Mouse (Mus musculus) thymus, postnatal 25 days (tissue): ENCODE results near the gene Pqlc3.
A peak's percentile ranks its signal among the peaks of the same experiment; 100 is the strongest.

Experiments
- DNase-seq: peaks from one replicate; pipeline ENCODE4 v3.0.0; 2022

Pqlc3 gene

GRCm38 (mm10) chr12:17001211-17001610 is 1.0 kb upstream of the Pqlc3 start:
- no peak for DNase-seq

GRCm38 (mm10) chr12:17000628-17001027 is 420 bp upstream of the Pqlc3 start:
- DNase-seq = peak; percentile 36

- no peak for DNase-seq
Measured at GRCm38 (mm10) chr12:16999146-16999545, 1.1 kb downstream of the Pqlc3 start.

GRCm38 (mm10) chr12:16996886-16997462 is 3.2 kb downstream of the Pqlc3 start:
- DNase-seq = no peak

- no peak for DNase-seq
Measured at GRCm38 (mm10) chr12:16996281-16996680, 3.9 kb downstream of the Pqlc3 start.

- DNase-seq = no peak
Measured at GRCm38 (mm10) chr12:16994291-16994690, 5.9 kb downstream of the Pqlc3 start.

GRCm38 (mm10) chr12:16992355-16992754 is 7.9 kb downstream of the Pqlc3 start:
- DNase-seq = no peak

GRCm38 (mm10) chr12:16991376-16991775 is 8.8 kb downstream of the Pqlc3 start:
- no peak for DNase-seq

- DNase-seq = no peak
Measured at GRCm38 (mm10) chr12:16985778-16986177, 14.4 kb downstream of the Pqlc3 start.

- no peak for DNase-seq
Measured at GRCm38 (mm10) chr12:16977120-16977519, 23.1 kb downstream of the Pqlc3 start.

- DNase-seq = no peak
Measured at GRCm38 (mm10) chr12:16966811-16967210, 33.4 kb downstream of the Pqlc3 start.

GRCm38 (mm10) chr12:16963354-16963753 is 36.9 kb downstream of the Pqlc3 start:
- DNase-seq = no peak

- DNase-seq = peak; percentile 16
Measured at GRCm38 (mm10) chr12:16958851-16959250, 41.4 kb downstream of the Pqlc3 start.

- no peak for DNase-seq
Measured at GRCm38 (mm10) chr12:16948239-16948638, 52.0 kb downstream of the Pqlc3 start.

- DNase-seq = no peak
Measured at GRCm38 (mm10) chr12:16941976-16942375, 58.2 kb downstream of the Pqlc3 start.
